Mouse (Mus musculus) neural tube, embryonic 13.5 days (tissue): ENCODE data around the gene Adam12. TPM values are rescaled to one million over a fixed set of nuclear protein-coding genes. Genes with fewer than 3 reads are reported as not detected.

ENCODE experiments used
- ATAC-seq: fragments of 200-750 bp; cut with Nextera tagmentation; 2 replicates; pipeline ENCODE4 v1.8.0; 2017; ENCODE audit warnings: low read depth, mild to moderate bottlenecking, moderate TSS enrichment, moderate library complexity
- H3K27ac ChIP-seq: fragments of 300-500 bp; sonication (generic); replicated peaks from 2 replicates; pipeline ENCODE4 v1.5.1; 2015; ENCODE audit warnings: moderate library complexity, mild to moderate bottlenecking, inconsistent platforms
- H3K27me3 ChIP-seq: fragments of 300-500 bp; sonication (generic); 2 replicates; pipeline ENCODE4 v1.6.1; 2015; ENCODE audit warnings: mild to moderate bottlenecking, inconsistent platforms
- H3K36me3 ChIP-seq: fragments of 300-500 bp; sonication (generic); 2 replicates; pipeline ENCODE4 v1.6.1; 2015; ENCODE audit warnings: mild to moderate bottlenecking, inconsistent platforms
- H3K4me1 ChIP-seq: fragments of 300-500 bp; sonication (generic); replicated peaks from 2 replicates; pipeline ENCODE4 v1.6.1; 2015; ENCODE audit warnings: inconsistent platforms
- H3K4me2 ChIP-seq: fragments of 300-500 bp; sonication (generic); 2 replicates; pipeline ENCODE4 v1.6.1; 2015; ENCODE audit warnings: inconsistent platforms, mild to moderate bottlenecking, moderate library complexity
- H3K4me3 ChIP-seq: fragments of 300-500 bp; sonication (generic); 2 replicates; pipeline ENCODE4 v1.5.1; 2015; ENCODE audit warnings: mild to moderate bottlenecking, inconsistent platforms
- H3K9ac ChIP-seq: fragments of 300-500 bp; sonication (generic); 2 replicates; pipeline ENCODE4 v1.6.1; 2015; ENCODE audit warnings: moderate library complexity, mild to moderate bottlenecking, inconsistent platforms
- H3K9me3 ChIP-seq: fragments of 300-500 bp; sonication (generic); 2 replicates; pipeline ENCODE4 v1.6.1; 2016; ENCODE audit warnings: inconsistent platforms
- WGBS: fragments of 180-500 bp; shearing (Covaris S2); methylation state at CpG from one replicate; pipeline ENCODE4 v1.1.7; 2015; 5-methylcytosine and 5-hydroxymethylcytosine counted together
- polyA plus RNA-seq: library from polyadenylated mRNA; unstranded; fragments of >200 nt; fragmentation: Nextera tagmentation; extraction: Ambion mirVana; gene quantifications from 2 replicates; pipeline ENCODE4 v1.2.1, GENCODE M21; 2015

The Adam12 gene
- polyA plus RNA-seq, 1 experiment from 2014 or later: 2.4 TPM

- Histone ChIP-seq H3K4me2 (peak overlapping the region; percentile 99), H3K27ac (no peak overlapping the region), H3K4me3 (peak overlapping the region; percentile 64), H3K9ac (no peak overlapping the region), H3K27me3 (peaks cover 33% of the 10 kb centered on the region), H3K36me3 (no peaks in the 10 kb centered on the region), H3K9me3 (no peaks in the 10 kb centered on the region), H3K4me1 (peaks cover 32% of the 10 kb centered on the region)
- ATAC-seq: 0 out of 2 replicates have a peak, but pooled peaks have one; percentile 33
- 29% methylated on average over 16 of the region's 16 CpGs for WGBS
Measured at GRCm38 (mm10) chr7:134223444-134224161, 8.3 kb downstream of the Adam12 start.

- H3K36me3 ChIP-seq: no peaks in the 10 kb centered on the region
- WGBS: 51% methylated on average over 10 of the region's 10 CpGs
- no peak overlapping the region for H3K4me3 ChIP-seq
- H3K4me2 ChIP-seq: no peak overlapping the region
- no peak overlapping the region for H3K27ac ChIP-seq
- H3K9ac ChIP-seq: no peak overlapping the region
- ATAC-seq: no peak
- no peaks in the 10 kb centered on the region for H3K4me1 ChIP-seq
- H3K9me3 ChIP-seq: no peaks in the 10 kb centered on the region
- H3K27me3 ChIP-seq: no peaks in the 10 kb centered on the region
Measured at GRCm38 (mm10) chr7:134207956-134208355, 24.0 kb downstream of the Adam12 start.

DNA sequence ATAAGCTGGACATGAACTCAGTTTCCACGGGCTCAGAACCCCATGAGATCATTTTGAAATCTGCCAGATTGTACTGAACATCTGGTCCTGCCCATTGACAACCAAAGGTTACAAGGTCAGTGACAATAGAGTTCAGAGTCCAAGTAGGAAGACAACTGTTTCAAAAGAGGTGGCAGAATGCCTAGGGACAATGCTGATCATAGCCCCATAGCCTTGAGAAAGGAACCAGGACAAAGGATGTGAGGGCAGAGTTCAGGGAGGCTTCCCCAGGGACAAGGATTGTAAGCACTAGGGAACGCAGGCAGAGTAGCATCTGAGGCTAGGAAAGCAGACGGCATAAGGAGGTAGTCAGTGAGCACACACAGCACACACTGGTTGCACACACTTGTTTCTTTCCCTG lies 38.9 kb downstream of the Adam12 start:
- no peaks in the 10 kb centered on the region for H3K9me3 ChIP-seq
- no peak overlapping the region for H3K9ac ChIP-seq
- no peak overlapping the region for H3K4me3 ChIP-seq
- no peak for ATAC-seq
- H3K4me1 ChIP-seq: no peaks in the 10 kb centered on the region
- 23% methylated on average over 3 of the region's 3 CpGs for WGBS
- no peaks in the 10 kb centered on the region for H3K36me3 ChIP-seq
- no peak overlapping the region for H3K27ac ChIP-seq
- H3K27me3 ChIP-seq: no peaks in the 10 kb centered on the region
- H3K4me2 ChIP-seq: no peak overlapping the region

DNA sequence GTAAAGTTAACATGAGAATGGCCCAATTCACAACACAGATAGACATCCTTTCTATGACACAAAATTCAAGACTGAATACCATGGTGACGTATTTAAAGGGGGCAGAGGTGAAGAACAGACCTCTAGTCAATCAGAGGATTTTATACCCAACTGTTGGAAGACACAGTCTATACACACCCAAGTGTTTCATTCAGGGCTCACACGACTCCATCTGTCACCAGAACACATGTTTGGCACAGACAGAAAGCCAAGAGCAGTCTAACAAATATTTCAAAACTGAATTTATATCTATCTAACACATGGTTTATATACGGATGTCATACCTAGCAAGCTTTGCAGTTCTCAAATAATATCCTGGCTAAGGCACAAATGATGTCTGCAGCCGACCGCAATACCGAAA lies 41.8 kb downstream of the Adam12 start:
- WGBS: 86% methylated on average over 6 of the region's 6 CpGs
- H3K4me2 ChIP-seq: no peak overlapping the region
- no peaks in the 10 kb centered on the region for H3K4me1 ChIP-seq
- no peak overlapping the region for H3K9ac ChIP-seq
- H3K4me3 ChIP-seq: no peak overlapping the region
- H3K9me3 ChIP-seq: no peaks in the 10 kb centered on the region
- H3K27me3 ChIP-seq: no peaks in the 10 kb centered on the region
- H3K27ac ChIP-seq: no peak overlapping the region
- no peaks in the 10 kb centered on the region for H3K36me3 ChIP-seq
- no peak for ATAC-seq

DNA sequence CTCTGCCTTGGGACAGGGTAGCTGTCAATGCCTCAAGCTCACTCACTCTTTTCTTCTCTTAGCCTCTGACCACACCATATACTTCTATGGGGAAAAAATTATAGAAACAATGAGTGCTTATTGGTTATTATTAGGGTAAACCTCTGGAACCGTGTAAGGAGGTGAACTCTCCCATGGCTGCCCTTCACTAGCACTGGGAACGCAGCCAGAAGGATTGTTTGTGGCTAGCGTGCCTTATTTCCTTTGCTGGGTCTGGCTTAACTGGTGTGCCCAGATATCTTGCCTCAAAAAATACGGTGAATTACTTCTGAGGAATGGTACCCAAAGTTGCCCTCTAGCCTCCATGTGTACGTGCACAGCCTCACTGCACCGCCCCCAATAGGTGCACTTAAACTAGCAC lies 43.4 kb downstream of the Adam12 start:
- Histone ChIP-seq H3K36me3 (no peaks in the 10 kb centered on the region), H3K9me3 (no peaks in the 10 kb centered on the region), H3K27me3 (no peaks in the 10 kb centered on the region), H3K4me3 (no peak overlapping the region), H3K4me1 (no peaks in the 10 kb centered on the region), H3K4me2 (no peak overlapping the region), H3K9ac (no peak overlapping the region), H3K27ac (no peak overlapping the region)
- 78% methylated on average over 6 of the region's 6 CpGs for WGBS
- no peak for ATAC-seq

- 80% methylated on average over 1 of the region's 1 CpGs for WGBS
- no peak for ATAC-seq
Measured at GRCm38 (mm10) chr7:134187946-134188345, 44.0 kb downstream of the Adam12 start.

GRCm38 (mm10) chr7:134186497-134186896 lies 45.4 kb downstream of the Adam12 start:
- Histone ChIP-seq H3K36me3 (no peaks in the 10 kb centered on the region), H3K4me3 (no peak overlapping the region), H3K4me2 (no peak overlapping the region), H3K27ac (no peak overlapping the region), H3K9me3 (no peaks in the 10 kb centered on the region), H3K4me1 (peaks cover 3% of the 10 kb centered on the region), H3K27me3 (no peaks in the 10 kb centered on the region), H3K9ac (no peak overlapping the region)
- WGBS: 72% methylated on average over 10 of the region's 10 CpGs
- ATAC-seq: no peak

More at GRCm38 (mm10) chr7:134187946-134188345, 44.0 kb downstream of the Adam12 start:
- no peak overlapping the region for H3K4me2 ChIP-seq
- H3K4me1 ChIP-seq: no peaks in the 10 kb centered on the region
- no peaks in the 10 kb centered on the region for H3K9me3 ChIP-seq
- H3K36me3 ChIP-seq: no peaks in the 10 kb centered on the region
- H3K27ac ChIP-seq: no peak overlapping the region
- H3K4me3 ChIP-seq: no peak overlapping the region
- no peaks in the 10 kb centered on the region for H3K27me3 ChIP-seq
- no peak overlapping the region for H3K9ac ChIP-seq

DNA sequence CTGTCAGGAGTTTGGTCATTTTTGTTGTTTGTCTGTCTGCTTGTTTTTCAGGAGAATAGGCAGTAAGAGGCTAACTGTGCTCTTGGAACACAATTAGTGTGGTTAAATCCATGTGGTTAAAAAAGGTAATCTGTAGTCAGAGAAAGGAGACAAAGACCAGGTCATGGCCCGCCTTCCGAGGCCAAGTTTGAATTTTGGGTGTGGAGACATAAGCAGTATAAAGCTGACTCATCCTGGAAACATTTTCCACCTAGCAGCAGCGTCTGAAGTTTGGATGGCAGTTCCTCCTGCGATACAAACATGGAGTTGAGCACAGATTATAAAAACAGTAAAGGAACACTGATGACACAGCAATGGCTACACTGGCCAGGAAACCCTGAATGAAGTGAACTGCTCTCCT lies 46.2 kb downstream of the Adam12 start:
- H3K4me2 ChIP-seq: no peak overlapping the region
- H3K9ac ChIP-seq: no peak overlapping the region
- no peaks in the 10 kb centered on the region for H3K9me3 ChIP-seq
- no peaks in the 10 kb centered on the region for H3K27me3 ChIP-seq
- H3K27ac ChIP-seq: no peak overlapping the region
- no peak overlapping the region for H3K4me3 ChIP-seq
- ATAC-seq: no peak
- no peaks in the 10 kb centered on the region for H3K36me3 ChIP-seq
- peaks cover 11% of the 10 kb centered on the region for H3K4me1 ChIP-seq
- 93% methylated on average over 4 of the region's 4 CpGs for WGBS

GRCm38 (mm10) chr7:134181717-134182116 lies 50.2 kb downstream of the Adam12 start:
- Histone ChIP-seq H3K4me2 (no peak overlapping the region), H3K4me3 (no peak overlapping the region), H3K9me3 (no peaks in the 10 kb centered on the region), H3K9ac (no peak overlapping the region), H3K27me3 (no peaks in the 10 kb centered on the region), H3K27ac (no peak overlapping the region), H3K4me1 (peaks cover 14% of the 10 kb centered on the region), H3K36me3 (no peaks in the 10 kb centered on the region)
- WGBS: 65% methylated on average over 1 of the region's 1 CpGs
- ATAC-seq: no peak

GRCm38 (mm10) chr7:134181056-134181455 lies 50.9 kb downstream of the Adam12 start:
- Histone ChIP-seq H3K4me2 (no peak overlapping the region), H3K36me3 (no peaks in the 10 kb centered on the region), H3K4me3 (no peak overlapping the region), H3K27me3 (no peaks in the 10 kb centered on the region), H3K4me1 (peaks cover 14% of the 10 kb centered on the region), H3K9me3 (no peaks in the 10 kb centered on the region), H3K9ac (no peak overlapping the region), H3K27ac (peak overlapping the region; percentile 13; the same call in 1 of the 2 replicates)
- no peak for ATAC-seq
- 49% methylated on average over 1 of the region's 1 CpGs for WGBS

DNA sequence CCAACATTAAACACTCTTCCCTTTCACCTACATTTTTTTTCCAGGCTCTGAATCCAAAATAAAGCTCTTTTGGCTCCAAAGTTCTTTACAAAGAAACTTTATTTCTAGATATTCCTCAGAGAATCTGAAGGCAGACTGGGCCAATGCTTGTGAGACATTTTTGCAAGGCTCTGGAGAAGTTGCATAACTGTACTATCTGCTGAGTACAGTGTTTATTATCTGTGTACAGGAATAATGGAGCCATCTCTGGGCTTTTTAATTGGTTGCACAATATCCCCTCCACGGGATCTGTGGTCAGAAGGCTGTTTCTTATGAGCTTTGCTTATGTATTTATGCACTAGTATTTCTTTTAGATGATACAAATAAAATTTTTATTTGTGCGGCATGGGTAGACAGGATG lies 54.9 kb downstream of the Adam12 start:
- Histone ChIP-seq H3K36me3 (no peaks in the 10 kb centered on the region), H3K4me1 (peaks cover 14% of the 10 kb centered on the region), H3K27ac (no peak overlapping the region), H3K9ac (no peak overlapping the region), H3K27me3 (no peaks in the 10 kb centered on the region), H3K4me2 (no peak overlapping the region), H3K4me3 (no peak overlapping the region), H3K9me3 (no peaks in the 10 kb centered on the region)
- ATAC-seq: no peak
- 79% methylated on average over 2 of the region's 2 CpGs for WGBS

GRCm38 (mm10) chr7:134175201-134175600 lies 56.7 kb downstream of the Adam12 start:
- no peaks in the 10 kb centered on the region for H3K4me1 ChIP-seq
- no peak overlapping the region for H3K4me2 ChIP-seq
- no peaks in the 10 kb centered on the region for H3K36me3 ChIP-seq
- H3K4me3 ChIP-seq: no peak overlapping the region
- H3K9me3 ChIP-seq: no peaks in the 10 kb centered on the region
- no peak overlapping the region for H3K9ac ChIP-seq
- H3K27ac ChIP-seq: no peak overlapping the region
- ATAC-seq: no peak
- H3K27me3 ChIP-seq: no peaks in the 10 kb centered on the region
- 83% methylated on average over 4 of the region's 4 CpGs for WGBS
